Mouse (Mus musculus) olfactory bulb, adult 2 months (tissue): Measurements from ENCODE around the gene Itpk1.

Experiments
- CTCF ChIP-seq: fragments of 200-500 bp; IDR thresholded peaks from 2 replicates; pipeline ENCODE4 v1.5.1; 2012; ENCODE audit warnings: low read depth, mild to moderate bottlenecking, low read length, moderate library complexity; ENCODE audit not compliant: insufficient read depth
- POLR2A ChIP-seq: fragments of 200-500 bp; IDR thresholded peaks from 2 replicates; pipeline ENCODE4 v1.6.1; 2012; ENCODE audit warnings: mild to moderate bottlenecking, low read depth, low read length, moderate library complexity; ENCODE audit not compliant: insufficient read depth

- TF ChIP-seq CTCF (no peak), POLR2A (no peak)
These were observed 27.6 kb downstream of the Itpk1 start for GRCm38 (mm10) chr12:102677089-102677488.
